Mouse (Mus musculus) midbrain, embryonic 11.5 days (tissue): ENCODE measurements around the gene Tmigd3. TPM values are rescaled to one million over a fixed set of nuclear protein-coding genes. Genes with fewer than 3 reads are reported as not detected.

Experiments used
- ATAC-seq: fragments of 200-750 bp; cut with Nextera tagmentation; 2 replicates; pipeline ENCODE4 v1.8.0; 2017; ENCODE audit warnings: moderate TSS enrichment, moderate library complexity; ENCODE audit not compliant: low FRiP score
- DNase-seq: peaks from one replicate; pipeline ENCODE4 v3.0.0; 2015; ENCODE audit warnings: low spot score; ENCODE audit errors: missing footprints
- H3K27ac ChIP-seq: fragments of 300-500 bp; sonication (generic); 2 replicates; pipeline ENCODE4 v1.5.1; 2014; ENCODE audit warnings: low read depth, low read length
- H3K27me3 ChIP-seq: fragments of 300-500 bp; sonication (generic); 2 replicates; pipeline ENCODE4 v1.6.1; 2014; ENCODE audit warnings: mild to moderate bottlenecking, low read length, moderate library complexity, mixed read lengths; ENCODE audit not compliant: control insufficient read depth, insufficient read depth
- H3K36me3 ChIP-seq: fragments of 300-500 bp; sonication (generic); 2 replicates; pipeline ENCODE4 v1.6.1; 2014; ENCODE audit warnings: mild to moderate bottlenecking, low read length, moderate library complexity, mixed read lengths; ENCODE audit not compliant: control insufficient read depth, insufficient read depth
- H3K4me1 ChIP-seq: fragments of 300-500 bp; sonication (generic); 2 replicates; pipeline ENCODE4 v1.6.1; 2014; ENCODE audit warnings: low read length; ENCODE audit not compliant: control insufficient read depth, insufficient read depth
- H3K4me2 ChIP-seq: fragments of 300-500 bp; sonication (generic); 2 replicates; pipeline ENCODE4 v1.6.1; 2014; ENCODE audit warnings: mild to moderate bottlenecking, moderate library complexity
- H3K4me3 ChIP-seq: fragments of 300-500 bp; sonication (generic); 2 replicates; pipeline ENCODE4 v1.5.1; 2014; ENCODE audit warnings: low read depth, low read length
- H3K9ac ChIP-seq: fragments of 300-500 bp; sonication (generic); 2 replicates; pipeline ENCODE4 v1.6.1; 2014; ENCODE audit warnings: low read length
- H3K9me3 ChIP-seq: fragments of 300-500 bp; sonication (generic); 2 replicates; pipeline ENCODE4 v1.6.1; 2016; ENCODE audit warnings: low read length; ENCODE audit not compliant: control insufficient read depth
- WGBS: fragments of 180-500 bp; shearing (Covaris S2); extraction: QIAGEN DNeasy Blood & Tissue Kit; methylation state at CpG from one replicate; pipeline ENCODE4 v1.1.7; 2014; 5-methylcytosine and 5-hydroxymethylcytosine counted together
- polyA plus RNA-seq: library from polyadenylated mRNA; unstranded; fragments of >200 nt; fragmentation: Nextera tagmentation; extraction: Ambion mirVana; gene quantifications from 2 replicates; pipeline ENCODE4 v1.2.1, GENCODE M21; 2014

The Tmigd3 gene
- polyA plus RNA-seq, 1 experiment from 2014 or later, result not detected

DNA sequence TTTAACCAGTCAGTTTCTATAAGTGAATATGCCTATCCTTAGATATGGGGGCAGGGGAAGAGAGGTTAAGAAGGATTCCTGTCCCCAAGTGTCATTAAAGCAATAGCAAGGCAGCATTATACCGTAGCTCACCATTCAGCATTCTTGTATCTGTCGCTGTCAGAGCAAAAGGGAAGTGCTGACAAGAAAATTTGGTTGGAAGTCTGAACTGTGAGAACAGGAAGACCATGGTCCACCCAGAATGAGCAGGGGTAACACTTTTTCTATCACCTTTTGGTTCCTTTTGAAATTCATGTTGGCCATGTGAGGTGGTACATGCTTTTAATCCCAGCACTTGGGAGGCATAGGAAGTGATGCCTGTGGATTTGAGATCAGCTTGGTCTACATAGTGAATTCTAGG is 60.4 kb downstream of the Tmigd3 start:
- Histone ChIP-seq H3K4me1 (no peaks in the 10 kb centered on the region), H3K4me3 (no peak overlapping the region), H3K36me3 (no peaks in the 10 kb centered on the region), H3K9me3 (no peaks in the 10 kb centered on the region), H3K9ac (no peak overlapping the region), H3K27ac (no peak overlapping the region), H3K27me3 (no peaks in the 10 kb centered on the region), H3K4me2 (no peak overlapping the region)
- WGBS, result 84% methylated on average over 2 of the region's 2 CpGs
- DNase-seq (peak; percentile 41), ATAC-seq (no peak)

GRCm38 (mm10) chr3:105932240-105933071 is 61.8 kb downstream of the Tmigd3 start, which contains the start of gene I830077J02Rik:
I830077J02Rik (minus strand) TSS chr3:105932664.
- Histone ChIP-seq H3K27ac (no peak within 1 kb of the TSS), H3K4me1 (no peaks in the 10 kb centered on the region), H3K36me3 (no peaks in the 10 kb centered on the region), H3K4me2 (no peak within 1 kb of the TSS), H3K4me3 (no peak within 1 kb of the TSS), H3K27me3 (no peaks in the 10 kb centered on the region), H3K9ac (no peak within 1 kb of the TSS), H3K9me3 (no peaks in the 10 kb centered on the region)
- 87% methylated on average over 8 of the region's 8 CpGs for WGBS
- ATAC-seq (no peak), DNase-seq (no peak)

GRCm38 (mm10) chr3:105933926-105934325 is 63.2 kb downstream of the Tmigd3 start:
- Histone ChIP-seq H3K9ac (no peak overlapping the region), H3K9me3 (no peaks in the 10 kb centered on the region)
- WGBS, result 90% methylated on average over 6 of the region's 6 CpGs

DNA sequence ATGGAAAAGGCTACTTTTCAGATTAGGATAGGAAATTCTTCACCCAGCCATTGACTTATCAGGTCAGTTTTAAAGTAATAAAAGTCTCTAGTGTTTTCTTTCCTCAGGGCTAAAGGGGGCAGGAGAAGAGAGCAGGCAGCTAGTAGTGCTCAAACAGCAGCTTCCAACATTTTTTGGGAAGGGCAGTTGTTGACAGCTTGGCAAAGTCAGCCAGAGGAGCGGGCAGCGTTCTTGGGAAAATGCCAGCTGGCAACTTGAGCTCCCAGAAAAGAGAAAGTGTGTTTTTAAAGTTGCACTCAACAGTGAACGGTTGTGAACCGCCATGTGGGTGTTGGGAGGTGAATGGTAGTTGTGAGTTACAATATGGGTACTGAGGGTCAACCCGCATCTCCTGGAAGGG is 64.3 kb downstream of the Tmigd3 start:
- 94% methylated on average over 5 of the region's 5 CpGs for WGBS
- peak; percentile 45 for DNase-seq
- no peaks in the 10 kb centered on the region for H3K4me1 ChIP-seq
- H3K36me3 ChIP-seq, result no peaks in the 10 kb centered on the region
- no peak overlapping the region for H3K4me2 ChIP-seq
- H3K9ac ChIP-seq, result no peak overlapping the region
- no peak overlapping the region for H3K27ac ChIP-seq
- ATAC-seq, result no peak
- H3K4me3 ChIP-seq, result no peak overlapping the region
- H3K27me3 ChIP-seq, result no peaks in the 10 kb centered on the region
- no peaks in the 10 kb centered on the region for H3K9me3 ChIP-seq

More at GRCm38 (mm10) chr3:105933926-105934325, 63.2 kb downstream of the Tmigd3 start:
- Histone ChIP-seq H3K4me3 (no peak overlapping the region), H3K27ac (no peak overlapping the region), H3K4me1 (no peaks in the 10 kb centered on the region), H3K4me2 (no peak overlapping the region), H3K27me3 (no peaks in the 10 kb centered on the region), H3K36me3 (no peaks in the 10 kb centered on the region)
- DNase-seq (peak; percentile 39), ATAC-seq (no peak)

- Histone ChIP-seq H3K27me3 (no peaks in the 10 kb centered on the region), H3K9me3 (no peaks in the 10 kb centered on the region), H3K27ac (no peak overlapping the region), H3K36me3 (no peaks in the 10 kb centered on the region; the same call in 1 of the 2 replicates), H3K4me3 (no peak overlapping the region), H3K4me2 (no peak overlapping the region), H3K4me1 (no peaks in the 10 kb centered on the region), H3K9ac (no peak overlapping the region)
- no peak for ATAC-seq
- peak; percentile 35 for DNase-seq
- WGBS, result 93% methylated on average over 4 of the region's 4 CpGs
Measured at GRCm38 (mm10) chr3:105936111-105936510, 65.4 kb downstream of the Tmigd3 start.

DNA sequence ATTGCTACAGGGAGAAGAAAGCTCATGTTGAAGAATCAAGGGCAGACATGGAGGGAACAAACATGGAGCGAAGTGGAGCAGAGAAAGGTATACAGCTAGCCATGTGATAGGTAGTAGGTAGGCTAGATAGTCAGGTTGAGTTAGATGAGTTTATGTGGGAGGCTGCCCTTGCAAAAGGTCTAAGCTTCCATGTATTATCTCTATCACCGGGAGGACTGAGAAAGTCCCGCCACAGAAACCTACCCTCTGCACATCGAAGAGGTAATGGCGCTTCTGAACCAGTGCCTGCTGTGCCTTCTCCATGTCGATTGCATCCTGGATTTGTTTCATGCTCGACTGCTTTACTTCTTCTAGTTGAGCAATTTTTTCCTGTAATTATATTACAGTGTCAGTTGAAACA is 80.6 kb downstream of the Tmigd3 start:
- H3K9me3 ChIP-seq, result no peaks in the 10 kb centered on the region
- H3K4me1 ChIP-seq, result no peaks in the 10 kb centered on the region
- no peaks in the 10 kb centered on the region for H3K27me3 ChIP-seq
- ATAC-seq, result no peak
- 97% methylated on average over 7 of the region's 7 CpGs for WGBS
- H3K4me2 ChIP-seq, result no peak overlapping the region
- H3K36me3 ChIP-seq, result peaks cover 23% of the 10 kb centered on the region
- DNase-seq, result peak; percentile 65
- no peak overlapping the region for H3K9ac ChIP-seq
- no peak overlapping the region for H3K4me3 ChIP-seq
- no peak overlapping the region for H3K27ac ChIP-seq

DNA sequence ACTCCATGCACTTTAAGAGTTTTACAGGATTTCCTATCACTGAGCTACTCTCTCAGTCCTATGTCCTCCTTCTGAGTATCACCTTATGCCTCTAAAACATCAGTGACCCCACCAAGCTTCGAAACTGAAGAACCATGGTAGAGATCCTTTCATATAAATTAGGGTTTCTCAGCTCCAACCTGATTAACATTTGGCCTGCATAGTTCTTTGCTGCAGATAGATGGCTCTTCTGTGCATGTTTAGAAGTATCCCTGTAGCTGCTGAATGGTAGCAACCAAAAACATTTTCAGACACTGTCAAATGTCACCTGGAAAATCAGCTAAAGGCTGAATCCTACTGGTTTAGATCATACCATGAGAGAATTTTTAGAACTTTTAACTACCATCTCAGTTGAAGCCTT is 86.5 kb downstream of the Tmigd3 start:
- Histone ChIP-seq H3K36me3 (peaks cover 8% of the 10 kb centered on the region; the same call in 1 of the 2 replicates), H3K27me3 (no peaks in the 10 kb centered on the region), H3K9ac (no peak overlapping the region), H3K4me1 (peaks cover 14% of the 10 kb centered on the region), H3K9me3 (no peaks in the 10 kb centered on the region), H3K4me3 (no peak overlapping the region), H3K4me2 (no peak overlapping the region), H3K27ac (no peak overlapping the region)
- DNase-seq (peak; percentile 83), ATAC-seq (no peak)
- 100% methylated on average over 1 of the region's 1 CpGs for WGBS

GRCm38 (mm10) chr3:105958204-105958603 is 87.5 kb downstream of the Tmigd3 start:
- peaks cover 14% of the 10 kb centered on the region for H3K4me1 ChIP-seq
- H3K9me3 ChIP-seq, result no peaks in the 10 kb centered on the region
- peaks cover 13% of the 10 kb centered on the region for H3K36me3 ChIP-seq
- peak overlapping the region; percentile 61 for H3K4me2 ChIP-seq
- WGBS, result 41% methylated on average over 5 of the region's 5 CpGs
- no peak overlapping the region for H3K27ac ChIP-seq
- H3K27me3 ChIP-seq, result no peaks in the 10 kb centered on the region
- H3K9ac ChIP-seq, result peak overlapping the region; percentile 97
- ATAC-seq, result no peak
- peak; percentile 83 for DNase-seq
- H3K4me3 ChIP-seq, result peak overlapping the region; percentile 94

GRCm38 (mm10) chr3:105958974-105959580 is 88.4 kb downstream of the Tmigd3 start, which contains the start of gene Wdr77:
Wdr77 (plus strand) TSS chr3:105959369.
- peaks cover 14% of the 10 kb centered on the region for H3K36me3 ChIP-seq
- under 1% methylated on average over 50 of the region's 52 CpGs for WGBS
- DNase-seq, result peak; percentile 100

More at GRCm38 (mm10) chr3:105958974-105959580, 88.4 kb downstream of the Tmigd3 start, which contains the start of gene Wdr77:
- H3K9ac ChIP-seq, result peak within 1 kb of the TSS; percentile 97
- no peaks in the 10 kb centered on the region for H3K27me3 ChIP-seq
- peak within 1 kb of the TSS; percentile 94 for H3K4me3 ChIP-seq
- peak within 1 kb of the TSS; percentile 83 for H3K4me2 ChIP-seq
- H3K9me3 ChIP-seq, result no peaks in the 10 kb centered on the region
- H3K4me1 ChIP-seq, result peaks cover 14% of the 10 kb centered on the region
- ATAC-seq, result peak; percentile 98
- peak within 1 kb of the TSS; percentile 73 for H3K27ac ChIP-seq
